Mouse (Mus musculus) spleen, adult 2 months (tissue): ENCODE results near the gene Sorcs1.

Experiments
- CTCF ChIP-seq: fragments of 200-500 bp; IDR thresholded peaks from 2 replicates; pipeline ENCODE4 v1.5.1; 2011; ENCODE audit warnings: mild to moderate bottlenecking, inconsistent platforms; ENCODE audit not compliant: insufficient read depth, insufficient read length, insufficient replicate concordance; ENCODE audit errors: extremely low read depth
- POLR2A ChIP-seq: fragments of 200-500 bp; IDR thresholded peaks from 2 replicates; pipeline ENCODE4 v1.6.1; 2011; ENCODE audit warnings: low read depth, low read length, inconsistent platforms

DNA sequence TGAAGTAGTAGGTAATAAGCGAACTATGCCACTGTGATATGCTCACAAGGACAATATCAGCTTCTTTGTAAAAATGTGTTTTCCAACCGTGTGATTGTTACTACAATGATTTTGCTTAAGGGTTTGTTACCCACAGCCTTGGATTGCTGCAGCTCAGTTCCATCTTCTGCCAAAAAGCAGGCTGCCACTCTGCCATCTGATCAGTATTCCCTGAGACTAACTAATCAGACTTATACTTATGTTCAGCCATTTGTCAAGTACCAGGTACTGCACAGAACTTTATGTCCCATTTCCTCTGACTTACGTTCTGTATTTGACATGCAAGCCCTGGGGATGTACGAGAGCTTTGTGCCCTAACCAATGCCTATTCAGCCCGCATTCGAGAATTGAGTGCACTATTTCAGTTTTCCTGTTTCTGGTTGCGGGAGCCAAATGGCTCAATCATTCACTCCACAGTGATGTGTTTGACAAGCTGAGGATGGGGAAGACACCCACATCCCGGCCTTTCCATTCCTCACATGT, 164.1 kb downstream of the Sorcs1 start:
- TF ChIP-seq CTCF = no peak
- no peak for TF ChIP-seq POLR2A
